Mouse (Mus musculus): Measurements from ENCODE around the gene Trappc3.

Gene Trappc3

DNA sequence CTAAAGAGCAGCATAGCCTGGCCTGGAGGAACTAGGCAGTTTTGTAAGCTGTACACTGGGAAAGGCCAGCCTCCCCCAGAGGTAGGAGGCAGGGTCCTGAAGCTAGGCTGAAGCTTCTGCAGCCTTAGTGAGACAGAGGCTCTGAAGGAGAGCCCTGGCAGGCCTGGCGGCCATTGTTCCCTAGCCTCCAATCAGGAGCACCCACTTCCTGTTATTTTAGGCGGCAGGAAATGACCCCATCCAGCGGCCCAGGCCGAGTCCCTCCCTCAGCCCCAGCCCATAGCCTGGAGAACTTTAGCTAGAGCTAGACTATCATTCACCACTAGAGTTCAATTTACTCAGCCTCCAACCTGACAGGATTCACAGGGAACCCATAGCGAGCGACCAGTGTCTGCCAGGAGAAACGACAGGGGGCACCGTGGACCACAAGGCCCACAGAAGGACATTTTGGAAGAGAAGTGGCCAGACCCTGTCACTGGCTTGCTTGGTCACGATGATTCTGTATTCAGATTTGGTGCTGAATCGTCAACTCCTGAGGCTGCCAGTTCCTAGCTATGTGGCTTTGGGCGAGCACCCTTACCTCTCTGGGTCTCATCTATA, 10.4 kb upstream of the Trappc3 start:
- no peak for DNase-seq (ENCODE audit: low spot score in 2 of 2)

DNA sequence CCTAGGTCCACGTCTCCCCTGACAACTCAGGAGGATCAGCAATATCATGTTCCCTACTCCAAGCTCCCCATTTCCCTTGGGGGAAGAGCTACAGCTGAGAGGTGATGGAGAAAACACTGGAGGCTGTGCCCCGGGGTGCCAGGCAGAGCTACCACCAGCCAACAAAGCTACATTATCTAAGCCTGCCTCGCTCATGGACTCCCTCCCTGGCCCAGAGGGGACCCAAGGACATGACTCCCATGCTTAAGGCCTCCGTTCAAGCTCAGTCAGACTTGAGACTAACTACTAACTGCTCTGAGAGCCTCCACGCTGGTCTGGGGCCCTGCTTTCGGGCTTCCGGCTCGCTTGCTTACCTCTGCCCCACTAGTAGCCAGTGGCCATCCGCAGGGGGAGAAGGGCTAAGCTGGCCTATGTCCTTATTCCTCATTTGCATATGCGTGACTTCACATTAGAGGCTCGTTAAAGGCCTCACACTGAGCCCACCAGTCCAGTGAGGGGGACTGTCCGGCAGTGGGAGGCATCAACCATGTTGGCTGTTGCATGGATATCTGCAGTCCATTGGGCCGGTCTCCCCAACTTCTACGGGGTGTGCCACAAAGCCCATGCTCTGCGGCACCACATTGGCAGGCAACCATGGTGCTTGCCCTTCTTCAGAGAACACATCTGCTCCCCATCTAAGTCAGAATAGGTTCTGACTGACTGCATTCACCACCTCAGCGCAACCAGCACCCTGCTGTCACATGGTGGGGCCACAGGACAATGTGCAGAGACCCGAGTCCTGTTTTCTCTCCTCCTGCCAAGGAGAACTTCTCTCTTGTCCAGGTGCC, 9.5 kb upstream of the Trappc3 start:
- DNase-seq (ENCODE audit: low spot score in 2 of 2): no peak

DNA sequence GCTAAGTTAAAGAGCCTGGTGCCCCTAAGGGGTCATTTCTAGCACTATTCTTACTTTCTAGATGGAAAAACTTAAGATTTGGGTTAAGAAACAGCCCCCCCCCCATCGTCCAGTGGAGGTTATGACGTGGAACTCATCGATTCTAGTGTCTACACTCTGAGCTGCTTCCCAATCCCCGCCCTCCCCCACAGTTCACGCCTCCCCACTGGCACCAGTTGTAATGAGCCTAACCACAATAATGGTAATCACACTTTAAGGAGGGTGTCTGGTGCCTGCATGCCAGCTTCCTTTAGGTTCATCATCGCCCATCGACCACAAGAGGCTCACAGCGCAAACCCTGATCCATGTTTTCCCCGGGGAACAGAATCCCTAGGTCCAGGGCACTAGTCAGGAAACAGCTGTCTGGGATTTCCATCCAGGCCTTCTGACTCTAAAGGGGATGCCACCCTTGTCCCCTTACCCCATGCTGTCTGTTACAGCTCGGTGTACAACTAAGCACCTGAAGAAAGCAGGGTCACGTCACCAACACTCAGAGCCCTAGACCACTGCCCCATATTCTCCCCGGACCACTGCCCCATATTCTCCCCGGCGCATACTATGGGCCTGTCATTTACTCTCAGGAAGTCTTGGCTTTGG, 8.4 kb upstream of the Trappc3 start:
- no peak for DNase-seq (ENCODE audit: low spot score in 2 of 2)

DNA sequence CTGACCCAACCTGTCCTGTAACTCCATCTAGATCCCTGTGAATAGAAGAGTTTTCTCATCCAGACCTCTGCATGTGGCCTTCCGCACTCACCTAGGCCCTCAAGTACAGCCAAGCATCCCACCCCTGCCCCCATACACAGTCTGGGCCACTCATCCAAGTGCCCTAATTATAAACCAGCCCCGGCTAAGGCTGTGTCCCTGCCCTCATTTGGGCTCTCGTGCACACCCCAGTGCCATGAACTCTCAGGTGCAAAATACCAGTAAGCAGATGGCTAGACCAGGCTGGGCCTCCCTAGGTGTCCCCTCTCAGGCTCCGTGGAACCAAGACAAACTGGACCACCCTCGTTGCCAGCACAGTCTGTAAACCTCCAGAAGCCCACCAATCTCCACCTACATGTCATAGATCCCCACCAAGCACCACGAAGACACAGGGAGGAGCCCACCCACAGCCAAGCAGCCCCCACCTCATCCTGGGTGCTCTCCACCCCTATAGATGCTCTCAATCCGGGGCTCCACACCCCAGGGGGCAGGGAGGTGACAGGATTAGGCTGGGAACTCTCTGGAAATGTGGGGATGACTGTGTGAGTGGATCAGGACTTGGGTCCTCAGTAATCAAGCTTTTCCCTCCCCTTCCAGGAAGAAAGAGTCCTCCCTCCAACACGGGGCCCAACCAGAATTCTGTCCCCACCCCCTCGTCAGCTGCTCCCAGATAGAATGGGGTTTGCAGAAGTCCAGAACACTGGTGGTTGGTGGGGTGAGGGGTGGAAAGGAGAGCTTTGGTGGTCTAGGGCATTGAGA, 7.6 kb upstream of the Trappc3 start:
- DNase-seq (ENCODE audit: low spot score in 2 of 2): peak in 1 of 2 experiments; percentile 69

DNA sequence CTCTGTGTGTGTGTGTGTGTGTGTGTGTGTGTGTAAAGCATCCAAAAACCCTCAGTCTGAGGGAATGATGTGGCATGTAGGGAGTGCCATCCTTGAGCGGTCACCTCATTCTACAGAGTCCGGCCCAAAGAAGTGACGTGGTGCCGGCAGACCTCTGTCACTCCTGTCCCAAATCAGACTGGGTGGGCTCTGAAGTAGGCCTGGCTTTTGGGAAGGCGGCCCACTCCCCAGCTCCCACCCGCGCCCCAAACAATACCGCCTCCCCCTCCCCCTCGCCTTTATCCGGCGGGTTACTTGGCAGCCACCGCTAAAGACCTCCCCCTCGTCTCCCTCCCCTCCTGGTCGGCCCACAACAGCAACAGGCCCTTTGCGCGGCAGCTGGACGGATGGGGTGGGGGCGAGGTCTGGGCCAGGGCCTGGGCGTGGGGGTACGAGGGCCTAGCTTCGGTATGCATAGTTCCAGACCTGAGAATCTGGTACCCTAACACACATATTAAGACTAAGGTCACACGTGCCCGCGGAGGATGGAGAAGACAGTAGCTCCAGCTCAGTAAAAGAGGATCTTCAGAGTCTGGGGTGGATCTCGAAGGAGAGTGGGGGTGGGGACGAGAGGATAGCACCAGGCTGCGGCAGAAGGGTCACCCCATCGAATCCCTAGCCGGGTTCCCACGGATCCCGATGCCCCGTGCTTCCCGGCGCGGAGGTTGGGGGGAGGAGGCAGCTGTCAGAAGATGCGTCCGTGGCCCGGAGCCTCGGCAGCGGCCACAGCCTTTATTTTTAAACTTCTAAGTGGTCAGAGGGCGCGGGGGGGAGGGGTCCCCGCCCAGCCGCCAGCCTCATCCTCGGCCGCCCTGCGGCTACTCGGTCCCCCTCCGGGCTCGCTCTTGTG, 6.8 kb upstream of the Trappc3 start:
- no peak for DNase-seq (ENCODE audit: low spot score in 2 of 2)

DNA sequence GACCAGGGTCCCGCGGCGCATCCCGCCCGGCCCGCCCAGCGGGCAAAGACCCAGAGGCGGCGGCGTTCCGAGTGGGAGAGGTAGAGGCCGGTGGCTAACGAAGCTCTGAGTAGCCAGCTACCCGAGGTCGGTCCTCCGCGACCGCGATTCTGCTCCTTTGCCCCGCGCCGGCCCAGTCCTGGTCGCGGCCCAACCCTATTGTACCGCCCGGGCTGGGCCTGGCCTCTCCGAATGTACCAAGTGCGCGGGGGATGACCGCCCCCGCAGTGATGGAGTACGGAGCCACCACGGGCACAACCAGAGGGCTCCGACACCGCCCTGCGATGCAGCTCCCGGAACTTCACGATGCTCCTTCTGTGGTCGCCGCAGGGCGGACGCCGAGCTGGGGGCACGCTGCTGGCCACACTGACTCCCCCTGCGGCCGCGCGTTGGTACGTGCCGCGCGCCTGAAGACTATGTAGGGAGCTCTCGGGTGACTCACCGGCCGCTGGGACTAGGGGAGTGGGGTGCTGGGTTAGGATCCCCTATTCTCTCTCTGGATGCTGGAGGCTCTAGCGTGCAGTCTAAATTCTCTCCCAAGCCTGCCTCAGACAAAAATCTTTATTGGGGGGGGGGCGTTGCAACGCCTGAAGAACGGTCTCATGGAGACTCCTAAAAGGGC, 5.9 kb upstream of the Trappc3 start, which contains the start of gene Map7d1:
Gene Map7d1 (minus strand): TSS at position 213 of the 661 bp plus-strand sequence.
- peak; percentile 86 to 90 for DNase-seq (ENCODE audit: low spot score in 2 of 2)

DNA sequence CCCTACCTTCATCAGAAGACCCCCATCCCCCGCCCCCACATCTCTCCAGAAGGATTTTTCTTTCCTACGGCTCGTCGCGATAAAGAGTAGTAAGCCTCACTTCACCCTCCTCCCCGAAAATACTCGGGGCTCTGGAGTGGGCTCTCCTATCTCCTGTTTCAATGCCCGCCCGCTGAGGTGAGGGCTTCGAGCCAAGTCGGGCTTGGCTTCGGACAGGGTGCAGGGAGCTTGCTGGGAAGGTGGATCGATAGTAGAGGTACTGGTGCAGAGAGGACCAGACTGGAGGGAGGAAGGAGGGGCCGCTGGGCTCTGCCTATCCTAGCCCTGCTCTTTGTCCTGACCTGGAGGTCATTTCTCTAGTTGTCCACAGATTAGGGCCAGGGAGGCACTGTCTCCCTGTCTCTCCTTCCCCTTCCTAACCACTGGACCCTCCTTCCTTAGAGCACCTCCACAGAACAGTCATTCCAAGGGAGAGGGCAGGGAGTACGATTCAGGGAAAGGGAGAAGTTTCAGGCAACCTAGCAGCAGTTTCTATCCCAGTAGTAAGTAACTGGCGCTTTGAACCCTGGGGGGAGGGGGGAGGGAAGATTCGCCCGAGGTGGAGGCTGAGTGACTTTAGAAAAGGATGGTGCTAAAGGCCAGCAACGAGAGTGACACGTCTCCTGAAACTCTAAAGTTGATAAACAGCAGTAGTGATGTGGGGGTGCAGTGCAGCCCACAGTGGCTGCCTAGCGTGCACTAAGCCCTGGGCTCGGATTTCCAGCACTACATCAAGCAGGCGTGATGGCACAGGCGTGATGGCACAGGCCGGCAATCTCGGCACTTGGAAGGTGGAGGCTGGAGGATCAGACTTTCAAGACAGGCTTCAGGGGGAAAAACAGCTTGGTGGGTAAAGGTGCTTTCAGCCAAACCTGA, 4.9 kb upstream of the Trappc3 start:
- no peak for DNase-seq (ENCODE audit: low spot score in 2 of 2)

DNA sequence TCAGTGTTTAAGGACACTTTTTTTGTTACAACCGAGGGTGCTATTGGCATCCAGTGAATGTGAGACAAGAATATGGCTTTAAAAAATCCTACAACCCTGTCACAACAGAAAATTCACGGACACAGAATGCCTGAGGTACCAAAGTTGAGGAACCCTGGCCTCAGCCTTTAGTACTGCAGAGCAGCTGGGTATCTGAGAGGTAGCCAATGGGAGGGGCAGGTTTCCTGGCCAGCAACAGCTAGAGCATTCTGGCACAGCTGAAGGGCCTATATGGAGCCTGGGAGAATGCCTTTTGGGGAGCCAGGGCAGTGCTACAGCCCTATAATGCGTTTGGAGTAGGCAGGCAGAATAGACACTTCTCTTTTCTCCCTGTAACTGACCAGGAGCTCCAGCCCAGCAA, 3.1 kb upstream of the Trappc3 start:
- DNase-seq (ENCODE audit: low spot score in 2 of 2): no peak

DNA sequence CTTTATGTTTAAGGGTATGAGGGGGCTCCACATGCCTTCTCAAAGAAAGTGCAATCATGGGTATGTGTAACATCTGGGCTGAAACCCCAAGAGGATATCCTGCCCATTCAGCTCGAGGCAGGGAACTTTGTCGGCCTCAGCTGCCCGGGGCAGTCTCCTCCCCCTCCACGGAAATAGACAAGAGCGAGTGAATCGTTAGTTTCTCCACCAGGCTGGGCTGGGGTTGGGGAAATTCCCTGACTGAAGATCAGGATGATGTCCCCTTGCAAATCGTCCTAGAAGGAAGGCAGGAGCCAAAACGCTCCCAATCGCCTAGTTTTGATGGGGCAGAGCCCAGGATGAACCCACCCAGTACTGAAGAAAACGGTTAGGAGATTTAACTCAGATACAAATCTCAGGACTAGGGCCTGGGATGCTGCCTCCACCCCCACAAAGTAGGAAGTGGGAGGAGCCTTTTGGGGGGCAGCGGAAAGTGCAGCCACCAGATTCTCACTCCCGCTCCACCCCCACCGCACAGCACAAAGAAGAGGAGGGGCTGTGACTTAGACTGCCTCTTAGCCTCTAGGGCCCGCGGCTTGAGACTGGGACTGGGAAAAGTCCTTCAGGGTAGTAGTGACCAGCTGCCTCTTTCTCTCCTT, 2.5 kb upstream of the Trappc3 start:
- no peak for DNase-seq (ENCODE audit: low spot score in 2 of 2)

DNA sequence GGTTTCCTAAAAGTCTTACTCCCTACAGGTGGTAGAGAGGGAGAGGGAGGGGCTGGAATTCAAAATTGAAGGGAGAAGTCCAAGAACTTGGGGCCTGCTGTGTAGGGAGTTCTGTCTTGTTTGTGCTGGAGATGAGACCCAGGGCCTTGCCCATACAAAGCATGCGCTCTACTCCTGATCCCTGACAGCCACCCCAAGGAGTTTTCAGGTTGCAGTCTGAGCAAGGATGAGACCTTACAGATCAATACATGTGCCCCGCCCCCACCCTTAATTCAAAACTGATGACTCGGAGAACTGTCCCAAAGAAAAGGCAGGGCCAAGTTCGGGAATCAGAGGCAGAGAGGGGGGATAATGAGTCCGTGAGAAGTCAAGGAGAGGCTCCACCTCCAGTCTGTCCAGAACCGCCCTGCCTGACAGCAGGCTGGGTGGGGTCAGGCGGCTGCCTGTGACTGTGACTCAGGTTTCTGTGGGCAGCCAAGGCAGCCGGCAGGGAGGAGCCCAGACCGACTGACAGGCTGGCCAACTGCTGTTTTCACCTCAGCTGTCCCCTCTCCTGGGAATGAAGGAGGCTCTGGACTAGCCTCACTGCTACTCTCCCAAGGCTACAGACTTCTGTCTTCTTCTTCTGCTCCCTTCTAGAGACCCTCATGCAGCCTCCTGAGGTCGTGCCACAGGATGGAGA, 1.5 kb upstream of the Trappc3 start:
- no peak for DNase-seq (ENCODE audit: low spot score in 2 of 2)

DNA sequence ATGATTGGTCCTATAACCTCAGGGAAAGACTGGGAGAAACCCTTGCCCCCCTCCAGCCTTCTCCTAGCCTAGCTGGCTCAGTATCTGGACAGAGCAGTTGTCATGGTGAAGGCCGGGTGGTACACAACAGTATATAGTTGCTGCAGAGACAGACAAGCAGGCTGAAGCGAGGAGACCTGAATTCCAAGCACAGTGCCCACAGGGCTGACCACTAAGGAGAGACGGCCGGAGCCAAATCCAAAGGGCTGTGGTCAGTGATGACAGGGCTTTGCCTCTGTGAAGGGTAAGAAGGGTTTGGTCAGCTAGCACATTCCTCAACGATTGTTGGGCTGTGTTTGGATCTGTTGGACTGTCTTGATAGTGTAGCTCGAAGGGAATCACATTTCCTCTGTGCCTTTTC, 859 bp upstream of the Trappc3 start:
- DNase-seq (ENCODE audit: low spot score in 2 of 2): no peak

DNA sequence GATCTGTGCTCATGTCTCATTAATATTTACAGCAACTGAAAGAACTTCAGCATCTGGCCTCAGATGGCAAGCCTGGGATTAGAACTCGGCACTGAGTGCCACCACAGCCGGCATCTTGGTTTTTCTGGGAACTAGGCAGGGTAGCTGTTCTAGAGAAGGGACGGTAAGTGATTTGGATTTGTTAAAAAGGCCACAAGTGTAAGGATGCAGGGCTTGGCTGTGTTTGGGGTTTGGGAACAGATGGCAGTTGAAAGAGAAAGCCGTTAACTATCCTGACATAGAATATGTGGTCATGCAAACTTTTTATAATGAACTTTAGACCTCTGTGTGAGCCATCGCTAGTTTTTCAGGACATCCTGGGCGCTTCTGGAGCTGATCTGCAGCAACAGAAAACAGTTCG, 450 bp upstream of the Trappc3 start:
- DNase-seq (ENCODE audit: low spot score in 2 of 2): no peak

DNA sequence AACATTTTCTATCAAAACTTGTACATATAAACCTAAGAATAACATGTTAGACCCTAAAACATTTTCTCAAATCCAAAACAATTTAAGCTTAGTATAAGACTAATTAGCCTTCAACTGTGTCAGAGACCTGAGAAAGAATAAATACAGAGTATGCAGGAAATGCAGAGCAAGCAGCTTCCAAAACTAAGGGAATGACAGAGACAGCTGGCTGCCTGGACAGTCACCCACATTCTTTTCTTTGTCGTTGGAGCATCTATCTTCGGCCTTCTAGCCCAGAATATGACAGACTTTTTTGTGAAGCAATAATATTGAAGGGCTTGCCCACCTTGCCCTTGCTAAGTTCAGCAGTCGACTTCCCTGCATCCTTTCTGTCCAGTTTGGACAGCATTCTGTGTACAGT, 7.2 kb downstream of the Trappc3 start:
- DNase-seq (ENCODE audit: low spot score in 2 of 2): no peak

DNA sequence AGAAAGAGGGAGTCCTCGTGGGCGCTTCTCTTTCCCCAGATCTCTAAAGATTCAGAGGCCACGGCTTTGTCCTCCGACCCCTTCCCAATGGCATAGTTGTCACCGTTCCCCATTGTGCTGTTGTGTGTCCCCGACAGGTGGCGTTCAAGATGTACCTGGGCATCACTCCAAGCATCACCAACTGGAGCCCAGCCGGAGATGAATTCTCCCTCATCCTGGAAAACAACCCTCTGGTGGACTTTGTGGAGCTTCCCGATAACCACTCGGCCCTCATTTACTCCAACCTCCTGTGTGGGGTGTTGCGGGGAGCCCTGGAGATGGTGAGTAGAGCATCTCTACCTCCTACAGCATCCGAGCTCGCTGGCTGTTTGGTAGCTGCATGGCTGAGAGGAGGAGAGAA, 11.6 kb downstream of the Trappc3 start:
- no peak for DNase-seq (ENCODE audit: low spot score in 2 of 2)

DNA sequence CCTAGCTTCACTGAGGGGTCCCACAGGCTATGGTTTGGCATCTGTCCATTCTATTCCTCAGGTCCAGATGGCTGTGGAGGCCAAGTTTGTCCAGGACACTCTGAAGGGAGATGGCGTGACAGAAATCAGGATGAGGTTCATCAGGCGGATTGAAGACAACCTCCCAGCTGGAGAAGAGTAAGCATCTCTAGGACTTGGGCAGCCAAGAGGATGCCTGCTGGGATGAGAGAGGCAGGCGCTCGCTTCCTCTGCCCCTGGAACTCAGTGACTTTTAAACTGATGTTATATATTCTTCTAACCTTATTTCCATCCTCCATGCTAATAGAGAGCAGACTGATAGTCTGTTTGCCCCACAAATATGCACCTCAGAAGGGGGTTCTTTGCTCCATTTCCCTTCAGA, 13.0 kb downstream of the Trappc3 start:
- DNase-seq (ENCODE audit: low spot score in 2 of 2): no peak

DNA sequence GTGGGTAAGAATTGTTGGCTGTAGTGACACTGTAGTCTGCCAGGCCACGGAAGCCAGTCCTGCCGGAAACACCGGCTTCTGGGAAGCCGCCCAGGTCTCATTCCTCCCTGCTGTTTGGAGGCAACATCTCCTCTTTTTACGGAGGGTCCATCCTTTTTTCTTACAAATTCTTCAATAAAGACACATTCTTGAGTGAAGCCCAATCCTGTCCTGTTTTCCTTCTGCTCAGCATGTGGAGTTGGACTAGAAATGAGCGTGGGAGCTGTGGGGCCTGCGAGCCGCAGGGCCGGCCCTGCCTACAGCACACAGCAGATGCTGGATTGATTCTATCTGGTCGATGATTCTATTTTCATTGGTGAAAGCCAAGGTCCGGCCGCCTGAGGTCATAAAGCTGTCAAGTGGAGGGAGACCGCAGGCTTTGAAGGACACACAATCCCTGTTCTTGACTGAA, 13.6 kb downstream of the Trappc3 start:
- no peak for DNase-seq (ENCODE audit: low spot score in 2 of 2)

DNA sequence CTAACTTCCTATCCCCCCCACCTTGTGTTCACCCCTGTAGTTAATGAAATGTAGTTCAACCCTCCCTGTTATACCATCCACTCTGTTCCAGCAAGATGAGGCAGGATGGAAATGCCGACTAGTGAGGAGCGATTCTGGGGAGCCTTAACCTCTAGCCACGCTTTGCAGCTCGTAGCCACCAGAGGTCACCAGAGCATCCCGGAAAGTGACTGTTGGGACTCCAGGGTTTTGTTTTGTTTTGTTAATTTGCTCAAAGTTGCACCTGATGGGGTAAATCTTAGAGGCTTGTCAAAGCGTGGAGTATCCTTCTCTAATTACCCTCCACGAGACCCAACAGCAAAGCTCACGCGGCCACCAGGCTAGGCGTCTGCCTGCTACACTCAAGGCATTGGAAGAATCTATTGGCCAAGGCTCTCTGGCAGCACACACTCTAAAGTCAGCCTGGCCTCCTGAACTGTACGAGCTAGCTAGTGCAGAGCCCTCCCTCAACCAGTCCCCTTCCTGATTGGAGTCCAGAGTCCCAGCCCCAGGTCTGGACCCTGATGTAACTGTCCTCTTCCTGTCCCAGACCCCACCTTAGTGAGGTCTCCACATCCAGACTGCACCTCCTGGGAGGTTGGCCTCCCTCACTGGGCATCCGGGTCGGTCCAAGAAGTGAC, 15.9 kb downstream of the Trappc3 start:
- peak; percentile 29 to 33 for DNase-seq (ENCODE audit: low spot score in 2 of 2)

DNA sequence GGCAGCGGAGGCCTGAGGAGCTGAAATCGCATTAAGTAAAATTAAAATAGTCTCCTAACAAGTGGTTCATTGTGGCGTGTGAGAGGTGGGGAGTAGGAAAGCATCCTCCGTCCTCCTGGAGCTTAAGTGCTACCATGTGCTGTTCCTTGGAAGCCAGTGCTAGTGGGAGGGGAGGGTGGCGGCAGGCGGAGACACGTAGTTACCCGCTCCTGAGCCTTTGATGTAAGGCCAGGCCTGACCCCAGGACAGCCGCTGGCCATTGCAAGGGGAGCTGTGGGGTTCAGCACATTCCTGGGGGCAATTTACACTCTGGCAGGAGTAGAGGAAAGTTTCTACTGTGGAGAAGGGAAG, 16.4 kb downstream of the Trappc3 start:
- no peak for DNase-seq (ENCODE audit: low spot score in 2 of 2)

Measured in right cerebral cortex, adult 2 months (tissue).